Mouse (Mus musculus): Measurements from ENCODE around the gene Denr. TPM values are rescaled to one million over a fixed set of nuclear protein-coding genes. Genes with fewer than 3 reads are reported as not detected.

Gene Denr
- polyA plus RNA-seq, 1 experiment, result 9.7 TPM

DNA sequence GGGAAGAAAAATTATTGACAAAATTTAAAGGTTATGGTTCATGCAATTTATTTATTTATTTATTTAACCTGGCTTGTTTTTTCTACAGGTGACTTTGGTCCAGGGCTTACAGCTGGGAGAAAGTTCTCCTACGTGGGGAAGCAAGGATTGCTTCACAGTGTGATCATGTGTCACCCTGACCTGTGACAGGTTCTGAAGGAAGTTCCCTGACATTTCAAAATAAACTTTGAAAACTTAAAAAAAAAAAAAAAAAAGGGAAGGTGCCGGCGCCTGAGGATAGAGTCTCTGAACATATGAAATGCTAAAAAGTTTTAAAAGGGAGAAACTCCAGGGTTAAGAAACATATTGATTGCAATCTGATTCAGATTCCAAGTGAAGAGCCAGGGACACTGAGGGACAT is 20.6 kb upstream of the Denr start:
- DNase-seq, result no peak
- no peak for TF ChIP-seq POLR2A (IDR thresholded peaks at IDR 0.05; ENCODE audit: control insufficient read depth, extremely low read depth, insufficient read depth, low read length, poor library complexity)
- no peak for TF ChIP-seq CTCF (IDR thresholded peaks at IDR 0.05; ENCODE audit: borderline replicate concordance, control insufficient read depth, extremely low read depth, insufficient read depth, low read length, poor library complexity)
- WGBS, result 66% methylated on average over 3 of the region's 3 CpGs

GRCm38 (mm10) chr5:123890312-123890711 is 16.7 kb upstream of the Denr start:
- DNase-seq, result no peak

More for the DNA sequence above, 20.6 kb upstream of the Denr start:
- H3K4me1 ChIP-seq (replicated peaks; ENCODE audit: control insufficient read depth, insufficient read depth, low read length), result no peaks in the 10 kb centered on the region
- H3K27ac ChIP-seq (ENCODE audit: control insufficient read depth, insufficient read depth, low read length), result no peak overlapping the region
- H3K4me3 ChIP-seq (ENCODE audit: control insufficient read depth, insufficient read depth, low read length), result no peak overlapping the region
- no peaks in the 10 kb centered on the region for H3K36me3 ChIP-seq (ENCODE audit: control insufficient read depth, insufficient read depth, low read length)
- H3K27me3 ChIP-seq (ENCODE audit: control insufficient read depth, insufficient read depth, low read length), result no peaks in the 10 kb centered on the region

GRCm38 (mm10) chr5:123890987-123891386 is 16.0 kb upstream of the Denr start:
- Histone ChIP-seq H3K4me1 (replicated peaks; ENCODE audit: control insufficient read depth, insufficient read depth, low read length) (0 out of 2 replicates have a peak, but pooled peaks cover 2% of the 10 kb centered on the region), H3K36me3 (ENCODE audit: control insufficient read depth, insufficient read depth, low read length) (no peaks in the 10 kb centered on the region), H3K4me3 (ENCODE audit: control insufficient read depth, insufficient read depth, low read length) (no peak overlapping the region), H3K27ac (ENCODE audit: control insufficient read depth, insufficient read depth, low read length) (no peak overlapping the region), H3K27me3 (ENCODE audit: control insufficient read depth, insufficient read depth, low read length) (no peaks in the 10 kb centered on the region)
- TF ChIP-seq CTCF (IDR thresholded peaks at IDR 0.05; ENCODE audit: borderline replicate concordance, control insufficient read depth, extremely low read depth, insufficient read depth, low read length, poor library complexity) (no peak), POLR2A (IDR thresholded peaks at IDR 0.05; ENCODE audit: control insufficient read depth, extremely low read depth, insufficient read depth, low read length, poor library complexity) (no peak)
- DNase-seq, result no peak
- 83% methylated on average over 5 of the region's 5 CpGs for WGBS

More at GRCm38 (mm10) chr5:123890312-123890711, 16.7 kb upstream of the Denr start:
- Histone ChIP-seq H3K27me3 (ENCODE audit: control insufficient read depth, insufficient read depth, low read length) (no peaks in the 10 kb centered on the region), H3K36me3 (ENCODE audit: control insufficient read depth, insufficient read depth, low read length) (no peaks in the 10 kb centered on the region), H3K4me3 (ENCODE audit: control insufficient read depth, insufficient read depth, low read length) (no peak overlapping the region), H3K4me1 (replicated peaks; ENCODE audit: control insufficient read depth, insufficient read depth, low read length) (0 out of 2 replicates have a peak, but pooled peaks cover 2% of the 10 kb centered on the region), H3K27ac (ENCODE audit: control insufficient read depth, insufficient read depth, low read length) (no peak overlapping the region)
- no peak for TF ChIP-seq CTCF (IDR thresholded peaks at IDR 0.05; ENCODE audit: borderline replicate concordance, control insufficient read depth, extremely low read depth, insufficient read depth, low read length, poor library complexity)
- no peak for TF ChIP-seq POLR2A (IDR thresholded peaks at IDR 0.05; ENCODE audit: control insufficient read depth, extremely low read depth, insufficient read depth, low read length, poor library complexity)
- WGBS, result 89% methylated on average over 2 of the region's 2 CpGs

GRCm38 (mm10) chr5:123891669-123892068 is 15.3 kb upstream of the Denr start:
- 21% methylated on average over 6 of the region's 6 CpGs for WGBS
- H3K36me3 ChIP-seq (ENCODE audit: control insufficient read depth, insufficient read depth, low read length), result no peaks in the 10 kb centered on the region
- no peak overlapping the region for H3K27ac ChIP-seq (ENCODE audit: control insufficient read depth, insufficient read depth, low read length)
- H3K4me3 ChIP-seq (ENCODE audit: control insufficient read depth, insufficient read depth, low read length), result no peak overlapping the region
- DNase-seq, result peak; percentile 32
- H3K27me3 ChIP-seq (ENCODE audit: control insufficient read depth, insufficient read depth, low read length), result no peaks in the 10 kb centered on the region
- peaks cover 2% of the 10 kb centered on the region; the same call in 1 of the 2 replicates for H3K4me1 ChIP-seq (replicated peaks; ENCODE audit: control insufficient read depth, insufficient read depth, low read length)
- TF ChIP-seq CTCF (IDR thresholded peaks at IDR 0.05; ENCODE audit: borderline replicate concordance, control insufficient read depth, extremely low read depth, insufficient read depth, low read length, poor library complexity) (no peak), POLR2A (IDR thresholded peaks at IDR 0.05; ENCODE audit: control insufficient read depth, extremely low read depth, insufficient read depth, low read length, poor library complexity) (no peak)

DNA sequence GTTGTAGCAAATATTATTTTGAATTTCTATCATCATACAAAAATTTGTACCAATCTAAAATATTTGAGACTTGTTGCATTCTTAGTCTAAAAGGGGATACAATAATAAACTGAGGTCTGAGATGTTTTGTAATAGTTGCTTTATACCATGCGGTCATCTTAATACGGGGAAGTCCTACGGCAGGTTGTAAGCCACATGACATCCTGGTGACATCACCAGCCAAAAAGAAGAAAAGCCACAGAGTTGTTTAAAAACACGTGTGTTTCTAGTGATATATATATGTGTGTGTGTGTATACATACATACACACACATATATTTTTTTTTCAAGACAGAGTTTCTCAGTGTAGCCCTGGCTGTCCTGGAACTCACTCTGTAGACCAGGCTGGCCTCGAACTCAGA is 13.5 kb upstream of the Denr start:
- no peak for DNase-seq
- WGBS, result 49% methylated on average over 5 of the region's 5 CpGs
- TF ChIP-seq POLR2A (IDR thresholded peaks at IDR 0.05; ENCODE audit: control insufficient read depth, extremely low read depth, insufficient read depth, low read length, poor library complexity), result no peak
- TF ChIP-seq CTCF (IDR thresholded peaks at IDR 0.05; ENCODE audit: borderline replicate concordance, control insufficient read depth, extremely low read depth, insufficient read depth, low read length, poor library complexity), result no peak
- Histone ChIP-seq H3K27ac (ENCODE audit: control insufficient read depth, insufficient read depth, low read length) (no peak overlapping the region), H3K4me1 (replicated peaks; ENCODE audit: control insufficient read depth, insufficient read depth, low read length) (peaks cover 11% of the 10 kb centered on the region), H3K4me3 (ENCODE audit: control insufficient read depth, insufficient read depth, low read length) (no peak overlapping the region), H3K36me3 (ENCODE audit: control insufficient read depth, insufficient read depth, low read length) (no peaks in the 10 kb centered on the region), H3K27me3 (ENCODE audit: control insufficient read depth, insufficient read depth, low read length) (no peaks in the 10 kb centered on the region)

DNA sequence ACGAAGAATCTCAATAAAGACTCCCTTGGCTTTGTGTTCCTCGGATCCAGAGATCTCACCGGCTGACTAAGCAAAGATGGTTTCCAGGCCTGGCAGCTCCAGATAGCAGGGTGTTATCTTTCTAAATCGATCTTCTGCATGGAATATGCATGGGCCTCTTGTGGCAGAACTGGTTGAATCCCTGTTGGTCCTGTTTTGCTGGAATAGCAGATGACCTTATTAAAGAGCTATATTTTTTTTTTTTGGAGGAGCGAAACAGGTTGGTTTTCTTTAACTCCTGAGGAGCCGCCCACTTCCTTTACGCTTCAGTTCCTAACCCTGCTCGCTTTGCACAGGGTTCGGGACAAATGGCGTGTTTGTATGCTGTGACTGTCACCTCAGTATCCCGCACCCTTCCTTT is 10.6 kb upstream of the Denr start:
- Histone ChIP-seq H3K36me3 (ENCODE audit: control insufficient read depth, insufficient read depth, low read length) (no peaks in the 10 kb centered on the region), H3K4me3 (ENCODE audit: control insufficient read depth, insufficient read depth, low read length) (no peak overlapping the region), H3K4me1 (replicated peaks; ENCODE audit: control insufficient read depth, insufficient read depth, low read length) (peaks cover 11% of the 10 kb centered on the region), H3K27me3 (ENCODE audit: control insufficient read depth, insufficient read depth, low read length) (no peaks in the 10 kb centered on the region), H3K27ac (ENCODE audit: control insufficient read depth, insufficient read depth, low read length) (no peak overlapping the region)
- no peak for TF ChIP-seq CTCF (IDR thresholded peaks at IDR 0.05; ENCODE audit: borderline replicate concordance, control insufficient read depth, extremely low read depth, insufficient read depth, low read length, poor library complexity)
- WGBS, result 92% methylated on average over 11 of the region's 11 CpGs
- DNase-seq, result no peak

DNA sequence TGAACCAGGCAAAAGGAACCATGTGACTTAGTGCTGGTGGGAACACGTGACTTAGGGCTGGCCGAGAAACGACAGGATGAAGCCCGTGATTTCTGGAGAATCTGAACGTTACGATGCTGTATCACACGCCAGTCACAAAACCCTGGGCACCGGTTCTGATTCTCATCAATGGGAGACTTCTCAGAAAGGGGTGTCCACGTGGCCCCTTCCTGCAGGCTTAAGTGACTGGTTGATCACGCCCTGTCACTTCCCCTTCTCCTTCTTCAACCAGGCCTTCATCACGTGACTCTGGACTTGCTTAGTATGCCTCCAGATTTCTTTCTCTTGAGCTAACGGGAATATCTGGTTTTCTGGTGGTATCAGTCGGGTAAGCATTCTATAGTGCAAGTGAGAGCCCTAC is 9.6 kb upstream of the Denr start:
- 12% methylated on average over 13 of the region's 13 CpGs for WGBS
- DNase-seq, result no peak
- Histone ChIP-seq H3K27me3 (ENCODE audit: control insufficient read depth, insufficient read depth, low read length) (no peaks in the 10 kb centered on the region), H3K27ac (ENCODE audit: control insufficient read depth, insufficient read depth, low read length) (no peak overlapping the region), H3K4me1 (replicated peaks; ENCODE audit: control insufficient read depth, insufficient read depth, low read length) (peaks cover 9% of the 10 kb centered on the region), H3K4me3 (ENCODE audit: control insufficient read depth, insufficient read depth, low read length) (peak overlapping the region; percentile 41), H3K36me3 (ENCODE audit: control insufficient read depth, insufficient read depth, low read length) (no peaks in the 10 kb centered on the region)
- TF ChIP-seq POLR2A (IDR thresholded peaks at IDR 0.05; ENCODE audit: control insufficient read depth, extremely low read depth, insufficient read depth, low read length, poor library complexity), result no peak
- TF ChIP-seq CTCF (IDR thresholded peaks at IDR 0.05; ENCODE audit: borderline replicate concordance, control insufficient read depth, extremely low read depth, insufficient read depth, low read length, poor library complexity), result no peak

All from thymus, adult 2 months (tissue).